Mouse (Mus musculus): Measurements from ENCODE around the gene Ddb1. TPM values are rescaled to one million over a fixed set of nuclear protein-coding genes. Genes with fewer than 3 reads are reported as not detected.
A peak's percentile ranks its signal among the peaks of the same experiment; 100 is the strongest.

The Ddb1 gene
- total RNA-seq, 2 experiments from 2014 or later, result 186 to 427 TPM

DNA sequence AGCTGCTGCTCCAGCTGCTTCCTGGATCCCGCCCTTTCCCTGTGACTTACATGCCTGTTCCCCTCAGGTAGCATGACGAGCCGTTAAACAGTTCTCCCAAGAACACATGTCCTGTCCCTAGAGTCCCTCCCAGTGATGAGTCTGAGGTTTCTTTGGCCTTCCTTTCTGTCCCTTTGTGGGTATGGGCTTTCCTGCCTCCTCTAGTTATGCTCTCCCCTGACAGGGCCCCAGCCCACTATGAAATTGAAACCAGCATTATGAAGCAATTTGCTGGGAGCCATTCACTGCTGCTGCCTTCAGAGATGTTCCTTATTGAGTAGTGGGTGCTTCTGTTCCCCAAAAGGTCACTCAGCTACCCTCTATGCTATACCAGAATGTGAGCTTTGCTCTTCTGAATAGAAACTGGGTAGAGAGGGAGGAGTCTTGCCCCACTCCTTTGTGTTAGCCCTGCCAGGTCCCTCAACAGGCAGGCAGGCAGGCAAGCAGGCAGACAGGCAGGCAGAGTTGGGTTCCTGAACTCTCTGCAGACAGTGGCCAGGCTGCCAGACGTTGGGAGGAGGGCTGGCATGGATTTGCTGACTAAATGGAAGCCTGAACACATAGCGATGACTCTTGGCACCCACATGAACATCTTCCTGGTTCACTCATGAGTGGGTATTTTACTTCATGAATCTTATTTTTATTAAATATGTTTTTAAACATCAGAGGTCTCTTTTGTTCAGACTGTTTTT lies 15.8 kb upstream of the Ddb1 start:
- peak; percentile 82 for ATAC-seq (replicated peaks; ENCODE audit: poor library complexity, severe bottlenecking)

DNA sequence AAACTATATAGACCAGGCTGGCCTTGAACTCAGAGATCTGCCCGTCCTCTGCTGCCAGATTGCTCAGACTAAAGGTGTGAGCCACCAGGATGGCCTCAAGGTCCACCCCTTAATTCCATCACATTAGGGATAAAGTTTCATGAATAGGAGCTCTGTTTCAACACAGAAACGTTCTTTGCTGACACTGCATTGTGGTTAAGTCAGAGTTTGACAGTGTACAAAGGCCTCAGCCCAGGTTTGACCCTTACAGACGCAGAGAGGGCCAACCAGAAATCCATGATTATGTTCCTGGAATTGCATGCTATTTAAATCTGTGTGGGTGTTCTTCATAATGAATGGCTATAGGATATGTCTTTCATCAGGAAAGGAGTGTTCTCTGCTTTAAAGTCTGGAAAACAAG lies 14.8 kb upstream of the Ddb1 start:
- ATAC-seq (replicated peaks; ENCODE audit: poor library complexity, severe bottlenecking), result no peak

DNA sequence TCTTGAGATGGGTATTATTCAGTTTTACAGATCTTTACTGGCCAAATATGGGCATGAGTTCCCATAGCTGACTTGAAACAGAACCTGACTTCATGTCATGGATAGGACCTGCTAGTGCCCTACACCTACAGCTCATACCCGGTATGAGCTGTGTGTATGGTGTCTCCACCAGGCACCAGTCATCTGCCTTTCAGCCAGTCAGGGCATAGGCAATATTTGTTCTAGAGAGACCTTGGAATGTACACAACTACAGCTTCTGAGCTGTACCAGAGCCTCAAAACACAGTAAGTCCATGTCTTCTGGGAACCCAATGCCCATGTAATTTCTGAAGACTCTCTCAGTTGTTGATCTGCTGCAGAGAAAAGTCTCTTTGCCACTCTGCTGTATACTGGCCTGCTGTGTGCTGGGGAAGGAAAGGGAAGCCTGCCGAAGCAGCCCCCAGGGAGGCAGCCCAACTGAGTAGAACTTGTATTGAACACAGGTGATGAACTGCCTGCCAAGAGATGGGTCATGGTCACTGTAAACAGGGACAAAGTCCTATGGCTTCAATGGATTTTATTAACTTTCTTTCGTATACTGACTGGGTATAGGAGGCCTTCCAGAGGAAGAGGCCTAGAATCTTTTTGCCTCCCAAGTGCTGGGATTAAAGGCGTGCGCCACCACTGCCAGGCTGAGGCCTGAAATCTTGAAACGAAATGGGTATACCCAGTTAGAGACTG lies 13.3 kb upstream of the Ddb1 start:
- no peak for ATAC-seq (replicated peaks; ENCODE audit: poor library complexity, severe bottlenecking)

DNA sequence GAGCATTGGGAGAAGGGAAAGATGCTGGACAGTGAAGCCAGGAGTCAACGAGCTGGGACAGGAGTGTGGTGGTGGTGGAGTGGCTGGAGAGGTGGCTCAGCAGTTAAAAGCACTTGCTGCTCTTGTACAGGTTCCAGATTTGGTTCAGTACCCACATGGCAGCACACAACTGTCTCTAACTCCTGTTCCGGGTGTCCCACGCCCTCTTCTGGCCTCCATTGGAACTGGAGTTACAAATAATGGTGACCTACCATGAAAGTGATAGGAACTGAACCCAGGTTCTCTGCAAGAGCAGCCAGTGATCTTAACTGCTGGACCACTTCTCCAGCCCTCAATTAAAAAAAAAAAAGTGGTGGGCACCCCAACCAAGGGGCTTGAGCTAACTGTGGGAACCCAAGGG lies 6.9 kb upstream of the Ddb1 start:
- ATAC-seq (replicated peaks; ENCODE audit: poor library complexity, severe bottlenecking), result peak; percentile 56

DNA sequence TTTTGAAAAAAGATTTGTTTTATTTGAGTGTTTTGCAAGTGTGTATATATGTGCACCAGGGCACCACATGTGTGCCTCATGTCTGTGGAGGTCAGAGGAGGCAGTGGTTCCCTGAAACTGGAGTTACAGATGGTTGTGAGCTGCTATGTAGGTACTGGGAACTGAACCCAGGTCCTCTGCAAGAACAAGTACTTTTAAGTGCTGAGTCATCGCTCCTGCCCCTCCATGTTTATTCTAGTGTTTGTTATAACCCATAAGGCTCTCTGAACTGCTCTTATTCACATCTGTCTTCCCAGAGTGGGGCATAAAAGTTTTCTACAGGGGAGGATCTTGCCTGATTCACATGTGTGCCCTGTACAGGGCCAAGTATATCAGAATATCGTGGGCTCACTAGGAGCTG lies 5.5 kb upstream of the Ddb1 start:
- ATAC-seq (replicated peaks; ENCODE audit: poor library complexity, severe bottlenecking), result no peak

DNA sequence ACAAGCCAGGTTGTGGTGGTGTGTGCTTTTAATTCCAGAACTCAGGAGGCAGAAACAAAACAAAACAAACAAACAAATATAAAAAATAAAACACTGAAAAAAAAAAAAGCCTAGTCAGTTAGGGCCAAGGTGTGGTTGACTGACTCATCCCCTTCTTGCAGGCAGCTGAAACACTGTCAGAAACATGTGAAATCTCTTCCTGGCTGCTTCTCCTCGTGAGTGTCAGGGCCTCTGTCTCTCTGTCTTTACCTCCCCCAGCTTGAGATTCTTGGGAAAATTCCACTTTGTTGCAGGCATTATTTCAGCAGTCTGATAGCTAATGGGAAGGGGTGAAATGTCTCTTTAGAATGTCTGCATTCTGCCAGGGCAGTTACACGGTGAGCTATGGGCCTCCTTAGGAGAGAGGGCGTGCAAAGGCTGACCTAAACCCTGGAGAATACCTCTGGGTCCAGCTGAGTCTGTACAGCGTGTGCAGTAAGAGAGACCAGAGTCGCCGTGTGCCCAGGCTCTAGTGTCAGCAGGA lies 2.8 kb upstream of the Ddb1 start:
- no peak for ATAC-seq (replicated peaks; ENCODE audit: poor library complexity, severe bottlenecking)

DNA sequence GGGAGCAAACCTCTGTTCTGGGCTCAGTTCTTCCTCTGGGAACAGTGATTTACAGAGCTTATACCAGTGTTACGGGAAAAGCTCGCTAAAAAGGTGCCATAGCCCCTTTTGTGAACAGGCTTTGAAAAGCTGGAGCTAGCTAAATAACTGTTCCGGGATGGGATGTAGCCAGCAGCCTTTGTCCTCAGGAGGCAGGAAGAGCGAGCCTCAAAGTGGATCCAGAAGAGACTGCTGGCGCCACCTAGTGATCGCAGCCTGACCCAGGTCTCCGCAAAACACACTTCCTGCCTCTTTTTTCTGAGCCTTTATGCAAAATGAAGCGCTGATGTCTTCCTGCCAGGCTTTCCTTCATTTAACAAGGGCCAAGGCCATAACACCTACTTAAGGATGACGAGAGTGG lies 2.3 kb upstream of the Ddb1 start:
- ATAC-seq (replicated peaks; ENCODE audit: poor library complexity, severe bottlenecking), result peak; percentile 36

DNA sequence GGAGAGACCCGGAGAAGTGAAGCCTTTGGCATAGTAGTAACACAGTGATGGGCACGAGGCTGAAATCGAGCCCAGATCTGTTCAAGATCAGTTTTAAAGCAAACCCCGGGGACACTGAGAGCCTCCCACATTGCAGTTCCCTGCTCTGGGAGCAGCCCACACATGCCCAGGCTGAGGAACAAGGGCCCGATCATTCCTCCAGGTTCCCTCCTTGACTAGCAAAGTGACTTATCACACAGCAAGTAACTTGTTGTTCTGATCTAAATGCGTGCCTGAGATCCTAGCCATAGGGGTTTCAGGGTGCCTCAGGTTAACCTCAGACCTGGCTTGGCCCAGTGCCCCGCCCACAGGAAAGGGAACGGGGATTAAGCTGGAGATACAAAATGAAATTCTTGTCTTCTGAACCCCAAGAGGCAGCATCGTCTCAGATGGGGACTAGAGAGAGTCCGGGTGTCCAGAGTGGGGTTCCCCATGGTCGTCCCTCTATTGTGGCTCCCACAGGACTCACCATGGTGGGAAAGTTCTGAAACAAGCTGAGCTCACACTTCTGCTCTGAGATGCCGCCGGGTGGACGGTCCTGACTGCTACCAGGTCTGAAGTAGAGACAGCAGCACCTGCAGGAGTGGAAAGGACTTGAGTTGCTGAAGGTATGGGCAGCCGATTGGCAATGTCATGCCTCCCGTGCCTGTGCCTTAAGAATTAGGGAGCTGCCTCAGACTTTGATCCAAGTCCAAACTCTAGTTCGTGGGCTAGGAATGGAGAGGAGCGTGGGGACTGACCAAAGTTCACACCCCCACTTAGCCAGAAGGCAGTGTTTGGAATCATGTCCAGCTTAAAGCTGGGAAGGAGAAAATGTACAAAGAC lies 1.2 kb upstream of the Ddb1 start:
- no peak for ATAC-seq (replicated peaks; ENCODE audit: poor library complexity, severe bottlenecking)

DNA sequence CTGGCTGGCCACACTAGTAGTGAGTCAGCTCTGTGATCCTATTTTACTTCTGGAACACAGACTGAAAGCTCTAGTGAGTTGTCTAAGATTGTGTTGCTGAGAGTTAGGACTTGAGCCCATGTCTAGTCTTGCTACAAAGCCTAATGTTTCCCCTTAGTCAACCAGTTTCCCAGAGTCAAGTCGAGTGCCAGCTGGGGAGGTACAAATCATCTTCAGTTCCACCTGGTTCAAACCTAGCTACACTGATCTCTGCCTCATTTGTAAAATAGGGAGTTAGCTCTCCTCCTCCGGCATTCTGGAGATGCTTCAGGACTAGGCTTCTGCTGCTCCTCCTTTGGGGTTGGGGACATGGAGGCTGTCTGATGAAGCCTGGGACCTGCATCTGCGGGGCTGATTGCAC lies 593 bp upstream of the Ddb1 start:
- ATAC-seq (replicated peaks; ENCODE audit: poor library complexity, severe bottlenecking), result no peak

DNA sequence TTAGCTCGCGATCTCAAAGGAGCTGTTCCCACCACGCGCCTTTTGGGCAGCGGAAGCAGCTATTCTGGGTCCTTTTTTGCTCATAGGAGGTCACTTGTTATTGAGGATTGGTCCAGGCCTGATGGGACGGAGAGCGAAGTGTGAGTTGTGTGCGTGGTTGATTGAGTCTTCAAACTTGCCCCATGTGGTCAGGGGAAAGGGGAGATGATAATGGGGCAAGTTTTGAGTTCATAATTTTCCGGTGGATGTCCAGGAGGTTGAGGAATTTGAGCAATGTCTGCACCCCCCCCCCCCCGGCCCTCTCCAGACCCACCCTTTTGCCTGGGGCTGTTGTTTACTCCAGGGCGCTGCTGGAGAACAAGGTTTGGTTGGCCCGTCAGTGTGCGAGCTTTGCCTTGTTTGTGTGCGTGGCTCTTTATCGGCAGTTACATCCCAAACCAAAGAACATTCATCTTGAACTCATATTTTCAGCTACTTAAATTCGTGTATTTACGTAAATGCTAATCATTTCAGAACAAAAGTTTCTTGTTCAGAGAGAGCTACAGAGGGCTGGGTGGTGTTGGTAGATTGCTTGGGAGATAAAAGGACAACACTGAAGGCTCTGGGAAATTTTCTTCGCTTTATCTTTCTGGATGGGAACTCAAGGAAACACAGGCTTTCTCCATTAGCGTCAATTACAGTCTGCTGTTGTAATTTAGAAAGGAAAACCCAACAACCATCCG lies 935 bp downstream of the Ddb1 start:
- ATAC-seq (replicated peaks; ENCODE audit: poor library complexity, severe bottlenecking), result no peak; the same call in 1 of the 2 replicates

DNA sequence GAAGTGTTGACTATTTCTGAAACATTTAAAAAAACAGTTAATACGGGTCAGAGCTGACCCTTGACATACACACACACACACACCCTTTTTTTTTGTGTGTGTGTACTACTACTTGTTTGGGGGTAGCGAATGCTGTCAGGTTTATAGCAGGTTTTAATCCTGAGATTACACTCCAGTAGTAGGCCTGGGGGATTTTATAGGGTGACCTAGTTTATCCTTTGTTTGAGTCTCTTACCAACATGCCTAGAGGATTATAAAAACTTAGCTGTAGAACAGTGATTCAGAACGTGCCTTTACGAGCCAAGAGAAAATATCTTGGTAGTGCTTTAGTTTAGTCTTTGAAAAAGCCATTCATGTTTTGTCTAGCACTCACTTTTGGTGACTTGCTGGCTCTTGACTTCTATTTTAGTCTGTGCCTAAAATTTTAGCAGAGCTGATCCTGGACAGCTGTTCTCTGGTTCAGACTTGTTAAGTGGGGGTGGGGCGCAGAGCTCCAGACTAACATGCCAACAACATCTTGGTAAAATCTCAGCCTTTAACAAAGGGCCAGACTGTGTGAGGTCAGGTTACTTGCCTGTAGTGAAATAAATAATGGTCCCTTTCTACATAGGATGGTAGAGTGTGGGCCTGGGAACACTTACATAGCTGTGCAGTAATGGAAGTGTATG lies 3.6 kb downstream of the Ddb1 start:
- no peak for ATAC-seq (replicated peaks; ENCODE audit: poor library complexity, severe bottlenecking)

DNA sequence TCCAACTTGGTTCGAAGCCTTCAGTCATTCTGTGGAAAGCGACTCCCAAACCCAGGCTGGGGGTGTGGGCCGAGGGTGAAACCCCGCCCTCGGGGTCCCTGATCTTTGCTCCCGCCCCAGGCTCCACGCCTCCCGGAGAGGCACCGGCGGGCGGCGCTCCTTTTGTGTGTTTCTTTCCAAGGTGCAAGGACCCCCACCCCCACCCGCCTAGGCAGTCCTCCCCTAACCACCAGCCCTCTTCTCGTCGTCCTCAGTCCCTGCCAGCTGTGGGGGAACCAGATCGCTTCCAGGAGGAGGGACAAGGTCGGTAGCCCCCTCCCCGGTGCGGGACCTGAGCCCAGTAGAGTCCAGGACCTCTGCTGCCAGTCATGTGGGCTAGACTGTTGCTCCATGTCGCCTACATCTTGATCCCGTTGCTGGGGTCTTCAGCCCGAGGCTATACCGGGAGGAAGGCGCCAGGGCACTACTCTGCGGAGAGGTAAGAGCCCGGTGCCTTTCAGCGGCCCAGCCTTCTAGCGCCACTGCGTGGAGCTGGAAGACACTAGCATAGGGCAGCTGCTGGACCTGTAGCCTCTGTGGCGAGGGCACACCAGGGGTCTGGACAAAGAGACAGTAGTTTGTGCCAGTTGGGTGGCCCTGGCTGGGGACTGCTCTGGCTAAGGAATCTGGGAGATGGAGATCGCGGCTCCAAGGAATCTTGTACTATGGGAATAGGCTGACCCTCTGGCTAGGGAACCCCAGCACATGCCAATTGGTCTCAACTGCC lies 29.2 kb downstream of the Ddb1 start, which contains the start of gene Vwce:
Gene Vwce, plus strand, starts transcription at position 108 of the 766 bp plus-strand sequence.
- peak; percentile 69 for ATAC-seq (replicated peaks; ENCODE audit: poor library complexity, severe bottlenecking)

DNA sequence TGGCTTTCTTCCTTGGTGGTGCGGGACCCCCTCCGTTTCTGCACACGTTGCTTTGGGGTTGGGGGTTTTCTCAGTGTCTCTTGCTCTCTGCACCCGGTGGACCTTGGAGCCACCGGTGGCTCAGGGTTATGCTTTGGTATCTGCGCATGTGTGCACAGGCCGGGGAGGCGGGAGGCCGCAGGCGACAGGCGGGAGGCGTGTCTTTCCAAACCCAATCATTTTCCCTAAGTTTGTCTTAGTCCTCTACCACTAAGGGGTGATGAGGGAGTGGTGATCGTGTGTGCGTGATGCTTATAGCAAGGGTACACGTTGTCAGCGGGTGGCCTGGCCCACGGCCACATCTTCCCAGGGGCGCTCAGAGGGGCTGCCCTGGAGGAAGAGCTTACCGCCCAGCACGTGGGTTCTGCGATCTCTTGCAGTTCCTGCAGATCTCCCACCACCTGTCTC lies 29.8 kb downstream of the Ddb1 start:
- peak; percentile 46 for ATAC-seq (replicated peaks; ENCODE audit: poor library complexity, severe bottlenecking)

DNA sequence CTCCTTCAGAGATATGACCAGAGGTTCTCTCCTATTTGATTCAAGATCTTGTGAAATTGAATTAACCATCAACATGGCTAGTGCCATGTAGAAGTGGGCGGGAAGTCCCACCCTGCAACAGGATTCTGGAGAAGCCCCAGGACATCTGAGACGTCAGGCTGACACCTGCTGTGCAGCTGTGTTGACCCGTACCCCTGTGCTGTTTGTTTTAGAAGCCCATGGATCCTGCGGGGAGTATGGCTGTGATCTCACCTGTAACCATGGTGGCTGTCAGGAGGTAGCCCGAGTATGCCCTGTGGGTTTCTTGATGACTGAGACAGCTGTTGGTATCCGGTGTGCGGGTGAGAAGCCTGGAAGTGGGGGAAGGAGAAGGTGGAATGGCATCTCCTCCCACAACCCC lies 32.7 kb downstream of the Ddb1 start:
- no peak for ATAC-seq (replicated peaks; ENCODE audit: poor library complexity, severe bottlenecking)

DNA sequence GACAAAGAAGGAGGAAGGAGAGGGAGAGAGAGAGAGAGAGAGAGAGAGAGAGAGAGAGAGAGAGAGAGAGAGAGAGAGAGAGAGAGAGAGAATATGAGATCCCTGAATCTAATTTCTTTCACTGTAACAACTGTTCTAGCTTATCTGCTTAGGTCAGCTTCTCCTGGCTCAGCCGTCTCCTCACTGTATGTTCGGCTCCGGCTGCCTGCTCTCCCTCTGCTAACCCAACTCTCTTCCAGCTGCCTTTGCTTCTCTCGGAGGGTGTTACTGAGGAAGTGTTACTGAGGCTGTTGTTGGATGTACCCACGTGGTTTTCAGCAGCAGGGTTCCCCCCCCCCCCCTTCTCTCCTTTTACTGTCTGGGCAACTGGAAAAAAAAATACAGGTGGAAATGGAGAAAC lies 35.0 kb downstream of the Ddb1 start:
- ATAC-seq (replicated peaks; ENCODE audit: poor library complexity, severe bottlenecking), result peak; percentile 55

DNA sequence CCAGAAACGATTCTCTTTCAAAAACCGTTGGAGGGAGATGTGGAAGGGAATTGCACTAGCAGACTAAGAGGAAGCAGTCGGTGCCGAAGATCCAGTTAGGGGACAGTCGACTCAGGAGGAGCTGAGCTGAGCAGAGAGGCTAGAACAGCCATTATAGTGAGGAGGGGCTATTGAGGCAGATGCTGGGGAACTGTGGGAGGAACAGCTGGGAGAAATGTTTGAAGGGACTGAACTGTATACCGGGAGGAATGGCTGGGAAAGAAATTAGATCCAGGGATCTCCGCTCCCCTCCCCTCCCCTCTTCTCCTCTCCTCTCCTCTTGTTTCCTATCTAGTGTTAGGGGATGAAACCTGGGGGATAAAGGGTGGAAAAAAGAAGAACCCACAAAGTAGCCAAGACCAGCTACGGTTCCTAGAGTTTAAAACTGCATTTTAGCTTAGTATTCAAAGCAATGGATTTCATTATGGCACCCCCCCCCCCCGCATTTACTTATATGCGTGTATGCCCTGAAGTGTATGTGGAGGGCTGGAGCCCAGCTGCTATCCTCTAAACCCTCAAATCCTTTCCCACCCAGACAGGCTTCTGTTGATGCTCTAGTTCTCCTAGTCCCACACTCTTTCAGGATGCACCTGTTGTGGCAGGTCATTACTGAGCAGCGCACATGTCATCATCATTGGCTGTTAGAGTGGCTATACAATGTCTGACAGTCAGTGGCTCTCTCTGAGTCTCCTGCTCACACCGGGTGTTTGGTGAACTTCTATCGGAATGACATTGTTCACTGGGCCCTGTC lies 35.7 kb downstream of the Ddb1 start:
- ATAC-seq (replicated peaks; ENCODE audit: poor library complexity, severe bottlenecking), result no peak; the same call in 1 of the 2 replicates

DNA sequence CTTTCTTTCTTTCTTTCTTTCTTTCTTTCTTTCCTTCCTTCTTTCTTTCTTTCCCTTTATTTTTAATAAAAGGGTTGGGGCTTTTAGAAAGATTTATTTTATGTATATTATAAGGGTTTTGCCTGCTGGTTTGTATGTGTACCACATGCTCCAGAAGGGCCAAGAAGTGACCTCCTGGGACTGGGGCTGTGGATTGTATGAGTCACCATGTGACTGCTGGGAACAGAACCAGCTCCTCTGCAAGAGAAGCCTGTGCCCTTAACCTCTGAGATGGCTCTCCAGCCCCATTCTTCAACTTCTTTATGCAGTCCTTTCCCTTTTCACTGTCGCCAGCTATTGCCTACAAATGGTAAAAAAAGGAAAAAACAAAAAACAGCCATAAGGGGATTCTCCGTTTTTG lies 40.5 kb downstream of the Ddb1 start:
- ATAC-seq (replicated peaks; ENCODE audit: poor library complexity, severe bottlenecking), result no peak

DNA sequence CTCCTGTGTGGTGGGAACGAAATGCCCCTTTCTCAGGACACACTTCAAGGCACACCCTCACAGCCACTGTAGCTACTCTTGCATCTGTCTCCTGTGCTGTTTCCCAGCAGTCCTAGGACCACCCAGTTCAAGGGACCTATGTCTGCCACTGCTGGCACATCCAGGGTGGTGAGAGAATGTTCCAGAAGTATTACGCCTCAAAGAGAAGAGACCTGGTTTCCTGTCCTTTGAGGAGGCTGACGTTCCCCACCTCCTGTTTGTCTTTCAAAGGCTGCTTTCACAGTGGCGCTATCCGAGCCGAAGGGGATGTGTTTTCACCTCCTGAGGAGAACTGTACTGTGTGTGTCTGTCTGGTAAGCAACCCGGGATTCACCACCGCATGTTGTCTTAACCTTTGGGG lies 43.0 kb downstream of the Ddb1 start:
- no peak for ATAC-seq (replicated peaks; ENCODE audit: poor library complexity, severe bottlenecking)

Data from granulocyte monocyte progenitor cell, adult 5-6 weeks (primary cell).